Mouse (Mus musculus): Measurements from ENCODE around the gene Polr2m.

Gene Polr2m

DNA sequence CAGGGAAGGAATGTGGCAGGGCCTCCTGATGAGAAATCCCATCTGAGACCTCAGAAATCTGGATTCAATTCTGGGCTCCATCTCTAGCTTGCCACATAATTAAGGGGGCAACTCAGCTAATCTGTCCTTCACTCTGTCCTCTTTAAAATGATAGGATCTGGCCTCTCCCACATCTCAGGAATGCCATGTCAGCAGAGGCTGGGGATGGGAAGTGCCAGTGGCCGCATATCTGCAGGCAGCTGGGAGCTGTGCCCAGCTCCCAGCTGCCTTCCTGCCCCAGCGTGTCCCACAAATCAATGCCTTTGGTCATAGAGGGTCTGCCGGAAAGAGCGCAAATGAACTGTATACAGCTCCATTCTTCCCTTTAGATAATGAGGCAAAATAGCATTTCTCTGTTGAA, 18.3 kb downstream of the Polr2m start:
- no peak for DNase-seq (ENCODE audit: low spot score)

DNA sequence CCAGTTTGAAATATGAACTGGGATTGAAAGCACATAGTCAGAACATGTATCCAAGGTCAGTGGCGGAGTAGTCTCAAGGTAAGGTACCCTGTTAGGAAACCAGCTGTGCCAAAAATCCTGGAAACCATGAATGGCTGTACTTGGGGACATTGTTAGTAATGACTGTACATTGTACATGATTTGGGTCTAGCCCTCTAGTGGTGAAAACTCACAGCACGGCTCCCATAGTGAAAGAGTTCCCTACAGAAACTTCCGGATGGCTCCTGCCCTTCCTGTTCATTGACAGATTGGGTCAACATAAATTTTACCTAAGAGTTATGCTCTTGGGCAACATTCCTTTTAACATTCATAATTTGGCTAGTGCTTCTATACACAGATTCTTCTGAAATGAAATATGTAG, 19.6 kb downstream of the Polr2m start:
- DNase-seq (ENCODE audit: low spot score), result no peak

DNA sequence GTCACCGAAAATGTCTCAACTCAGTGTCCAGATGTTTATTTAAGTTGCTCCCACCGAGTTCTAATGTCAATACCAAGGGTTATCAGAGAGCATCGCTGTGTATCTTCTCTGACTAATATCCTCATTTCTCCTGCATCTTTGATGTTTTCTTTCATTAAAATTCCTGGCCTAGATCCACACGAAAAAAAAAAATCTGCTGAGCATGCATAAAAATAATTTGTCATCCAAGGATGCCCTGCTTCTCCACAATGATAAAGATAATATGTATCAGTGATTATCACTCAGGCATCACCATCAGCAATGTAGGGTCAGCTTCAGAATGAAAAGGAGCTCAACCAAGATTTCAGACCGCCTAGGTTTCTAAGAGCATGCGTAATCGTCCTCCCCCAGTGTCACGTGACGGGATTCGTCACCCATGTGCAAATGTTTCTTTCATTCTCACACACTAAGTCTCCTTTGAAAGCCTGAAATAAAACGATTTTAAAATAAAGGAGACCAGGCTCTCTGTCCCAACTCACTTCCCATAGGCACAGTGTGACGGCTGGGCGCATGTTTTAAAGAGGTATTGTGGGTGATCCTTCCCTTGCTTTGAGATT, 22.6 kb downstream of the Polr2m start:
- no peak for DNase-seq (ENCODE audit: low spot score)

DNA sequence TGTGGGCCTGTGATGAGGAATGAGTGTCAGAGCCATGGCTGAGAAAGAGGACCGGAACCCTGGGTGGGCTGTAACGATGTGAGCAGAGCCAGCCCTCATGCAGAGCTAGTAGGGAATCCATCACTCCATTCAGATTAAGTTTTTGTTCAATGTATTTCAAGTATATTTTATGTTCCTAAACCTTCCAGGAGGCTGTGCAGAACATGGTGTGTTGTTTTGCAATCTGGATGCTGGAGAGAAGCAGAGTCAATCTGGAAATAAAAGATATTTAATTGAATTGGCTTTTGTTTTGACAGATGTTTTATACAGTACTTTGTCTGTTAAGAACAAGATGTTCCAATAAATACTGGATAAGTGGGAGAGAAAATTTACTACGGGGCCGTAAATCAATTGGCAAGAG, 29.0 kb downstream of the Polr2m start:
- DNase-seq (ENCODE audit: low spot score), result no peak

DNA sequence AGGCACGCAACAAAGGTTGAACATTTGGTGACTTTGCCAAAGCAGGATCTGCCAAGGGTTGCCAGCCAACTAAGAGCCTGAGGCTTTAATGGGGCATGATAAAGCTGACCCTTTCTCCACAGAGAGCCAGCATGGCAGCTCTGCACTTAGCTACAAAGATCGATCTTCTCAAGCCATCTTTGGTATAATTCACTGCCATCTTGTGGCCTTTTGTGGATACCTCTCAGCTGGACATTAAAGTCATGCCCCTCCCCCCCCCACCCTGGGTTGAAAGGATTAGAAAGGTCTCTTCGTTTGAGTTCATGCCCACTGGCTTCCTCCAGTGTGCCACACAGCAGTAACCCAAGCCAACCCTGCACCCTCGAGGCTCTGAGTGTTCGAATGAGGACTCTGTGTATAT, 31.8 kb downstream of the Polr2m start:
- DNase-seq (ENCODE audit: low spot score), result no peak

DNA sequence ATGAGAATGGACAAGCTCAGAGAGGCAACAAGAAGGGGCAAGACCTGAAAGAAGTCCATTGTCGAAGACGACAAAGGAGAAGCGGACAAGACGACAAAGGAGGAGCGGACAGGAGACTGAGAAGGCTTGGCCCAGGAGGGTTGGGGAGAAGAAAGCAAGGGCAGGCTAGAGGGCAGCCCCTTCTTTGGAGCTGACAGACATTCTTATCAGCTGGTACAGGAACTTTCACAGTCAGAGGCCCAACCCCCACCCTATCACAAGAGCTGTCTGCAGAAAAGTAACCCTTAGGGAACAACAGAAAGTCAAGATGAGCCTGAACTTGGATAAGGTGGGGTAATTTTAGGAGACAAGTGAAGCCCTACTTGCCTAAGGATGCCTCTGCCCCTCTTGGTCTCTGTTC, 32.4 kb downstream of the Polr2m start:
- DNase-seq (ENCODE audit: low spot score), result no peak

DNA sequence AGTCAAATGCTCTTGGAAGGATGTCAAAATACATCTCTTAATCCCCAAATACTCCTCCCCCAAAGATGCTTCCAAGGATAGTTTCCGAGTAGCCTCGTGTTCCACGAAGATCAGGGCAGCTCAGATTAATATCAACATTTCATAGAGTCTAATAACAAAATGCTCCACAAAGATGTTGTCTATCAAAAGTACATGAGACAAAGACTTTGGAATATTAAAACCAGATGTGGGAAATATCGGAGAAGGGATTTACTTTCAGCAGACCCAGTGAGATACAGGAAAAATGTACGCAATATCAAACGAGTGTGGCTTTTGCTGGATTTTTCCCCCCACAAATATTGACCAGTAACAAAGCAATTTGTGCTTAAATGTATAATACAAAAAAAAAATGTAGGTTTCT, 35.1 kb downstream of the Polr2m start:
- no peak for DNase-seq (ENCODE audit: low spot score)

DNA sequence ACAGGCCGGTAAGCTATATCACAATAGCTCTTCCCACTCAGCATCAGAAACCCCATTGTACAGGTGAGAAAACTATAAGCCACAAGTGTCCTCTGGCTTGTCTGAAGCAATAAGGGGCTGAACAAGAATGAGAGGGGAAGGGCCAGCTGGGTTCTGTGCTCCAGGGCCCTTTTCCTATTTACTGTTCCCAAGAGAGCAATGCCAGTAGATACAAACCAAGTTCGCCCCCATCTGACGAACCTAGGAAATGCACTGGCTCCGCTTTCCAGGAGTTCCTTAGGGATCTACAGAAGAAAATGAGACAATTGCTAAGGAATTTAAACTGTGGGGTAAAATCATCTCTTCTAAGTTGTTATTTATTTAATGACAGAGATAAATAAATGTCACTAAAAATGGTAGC, 38.2 kb downstream of the Polr2m start:
- no peak for DNase-seq (ENCODE audit: low spot score)

DNA sequence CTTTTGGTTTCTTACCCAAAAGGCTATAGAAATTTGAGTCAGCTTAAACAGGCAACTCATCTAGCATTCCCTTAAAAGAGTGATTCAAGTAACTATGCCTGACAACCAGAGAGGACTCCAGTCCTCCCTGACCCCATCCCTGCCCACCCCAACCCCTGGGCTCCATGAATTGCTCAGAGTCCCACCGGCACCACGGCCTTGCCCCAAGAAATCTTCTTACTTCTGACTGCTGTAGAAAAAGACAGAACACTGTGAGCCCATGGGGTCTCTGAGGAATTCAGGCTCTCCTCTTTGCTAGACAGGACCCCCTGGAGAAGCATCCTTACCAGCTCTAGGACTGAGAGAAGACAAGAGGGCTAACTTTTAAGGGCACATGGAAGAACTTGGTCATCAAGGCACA, 40.4 kb downstream of the Polr2m start:
- DNase-seq (ENCODE audit: low spot score), result no peak

DNA sequence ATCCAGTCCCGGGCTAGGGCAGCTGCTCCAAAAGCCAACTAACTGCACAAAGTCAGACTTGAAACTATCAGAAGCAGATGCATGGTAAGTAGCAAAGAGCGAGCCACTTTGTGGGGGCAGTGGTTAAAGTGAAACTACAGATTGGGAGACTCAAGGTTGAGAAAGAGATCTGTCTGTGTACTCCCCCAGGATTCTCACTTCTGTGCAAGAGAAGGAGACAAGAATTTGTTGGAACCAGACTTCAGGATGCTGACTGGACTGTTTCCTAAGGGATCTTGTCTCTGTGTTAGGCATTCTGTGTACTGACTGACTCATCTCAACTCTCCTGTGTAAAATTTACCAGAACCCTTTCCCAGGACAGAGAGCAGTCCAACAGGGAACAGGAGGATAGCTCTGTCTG, 47.6 kb downstream of the Polr2m start:
- DNase-seq (ENCODE audit: low spot score), result no peak
